22 mouse cellular contexts compared by ENCODE assay signal in genomic region chr1:193012351-193012750, GRCm38 (mm10). TPM values are rescaled to one million over a fixed set of nuclear protein-coding genes. Genes with fewer than 3 reads are reported as not detected.
A peak's percentile ranks its signal among the peaks of the same experiment; 100 is the strongest.
DNase-seq lines count a peak whose midpoint lies in the region; ATAC-seq and TF ChIP-seq lines count a peak whose summit lies in the region.
"Had no signal": no experiment of that assay in that cellular context is flagged by ENCODE, and none has a peak within 500 bp of the region (broad histone marks: within the 10 kb centered on the region; RNA-seq: fewer than 3 reads in every experiment).

No protein-coding gene starts in this region.

- H3K4me3 ChIP-seq in stomach, embryonic 15.5 days (replicated peaks), result no peak overlapping the region
- no peak overlapping the region for H3K4me3 ChIP-seq in stomach, postnatal 0 days (ENCODE audit: low read depth, low read length)
- H3K4me3 ChIP-seq in liver, embryonic 12.5 days, result no peak overlapping the region
- 0 out of 2 replicates have a peak overlapping the region, but pooled peaks have one; percentile 2 for H3K4me3 ChIP-seq in liver, embryonic 16.5 days (ENCODE audit: low read depth, low read length)
- H3K4me3 ChIP-seq in hindbrain, embryonic 14.5 days (replicated peaks; ENCODE audit: low read length), result no peak overlapping the region
- H3K4me3 ChIP-seq in kidney, adult 2 months (ENCODE audit: insufficient read depth, low read depth, low read length), result no peak overlapping the region
- H3K4me3 ChIP-seq: embryonic facial prominence, embryonic 10.5 days; forebrain, embryonic 12.5 days; gastrocnemius, adult 2 months; heart, embryonic 12.5 days; hindbrain, embryonic 10.5 days; hindbrain, embryonic 15.5 days had no signal

- H3K27ac ChIP-seq in stomach, embryonic 15.5 days, result no peak overlapping the region
- H3K27ac ChIP-seq in stomach, postnatal 0 days (replicated peaks), result no peak overlapping the region
- H3K27ac ChIP-seq in liver, embryonic 12.5 days, result peak overlapping the region; percentile 88
- H3K27ac ChIP-seq in liver, embryonic 16.5 days (ENCODE audit: low read length), result peak overlapping the region; percentile 65
- H3K27ac ChIP-seq in hindbrain, embryonic 14.5 days, result no peak overlapping the region
- H3K27ac ChIP-seq in kidney, adult 2 months (ENCODE audit: insufficient read depth, low read depth, low read length), result no peak overlapping the region
- H3K27ac ChIP-seq: embryonic facial prominence, embryonic 10.5 days; forebrain, embryonic 12.5 days; gastrocnemius, adult 2 months; hindbrain, embryonic 10.5 days; hindbrain, embryonic 15.5 days had no signal

- DNase-seq in stomach, postnatal 0 days (ENCODE audit: low spot score), result no peak
- no peak for DNase-seq in right cerebral cortex, postnatal 14 days
- DNase-seq in yolk sac, embryonic 10.5 days (ENCODE audit: low spot score), result no peak
- no peak for DNase-seq in hindbrain, embryonic 14.5 days (ENCODE audit: low spot score)
- no peak for DNase-seq in kidney, adult 2 months
- DNase-seq: adrenal gland, postnatal 25 days; cerebellum, adult 2 months; cerebellum, postnatal 10 days; gastrocnemius, adult 2 months; gastrocnemius, postnatal 25 days had no signal

- H3K27me3 ChIP-seq in stomach, embryonic 15.5 days (replicated peaks), result no peaks in the 10 kb centered on the region
- no peaks in the 10 kb centered on the region for H3K27me3 ChIP-seq in stomach, postnatal 0 days (ENCODE audit: control insufficient read depth, insufficient read depth, low read length)
- no peaks in the 10 kb centered on the region for H3K27me3 ChIP-seq in liver, embryonic 12.5 days (replicated peaks)
- no peaks in the 10 kb centered on the region for H3K27me3 ChIP-seq in liver, embryonic 16.5 days (ENCODE audit: control insufficient read depth, insufficient read depth, low read depth, low read length)
- no peaks in the 10 kb centered on the region for H3K27me3 ChIP-seq in hindbrain, embryonic 14.5 days (ENCODE audit: control insufficient read depth, insufficient read depth, low read length)
- H3K27me3 ChIP-seq in kidney, adult 2 months (replicated peaks; ENCODE audit: control insufficient read depth, insufficient read depth, low read length), result no peaks in the 10 kb centered on the region
- H3K27me3 ChIP-seq: forebrain, embryonic 12.5 days; heart, embryonic 12.5 days; hindbrain, embryonic 15.5 days; Patski had no signal

- H3K9ac ChIP-seq in stomach, embryonic 15.5 days, result no peak overlapping the region
- no peak overlapping the region for H3K9ac ChIP-seq in stomach, postnatal 0 days (ENCODE audit: low read length)
- H3K9ac ChIP-seq in liver, embryonic 12.5 days, result no peak overlapping the region
- H3K9ac ChIP-seq in liver, embryonic 16.5 days (ENCODE audit: low read depth, low read length), result no peak overlapping the region
- H3K9ac ChIP-seq in hindbrain, embryonic 14.5 days, result no peak overlapping the region
- H3K9ac ChIP-seq: forebrain, embryonic 12.5 days; heart, embryonic 12.5 days; hindbrain, embryonic 15.5 days had no signal

- TF ChIP-seq CTCF in stomach, postnatal 0 days (IDR thresholded peaks at IDR 0.05; ENCODE audit: low read depth), result no peak
- TF ChIP-seq CTCF in kidney, adult 2 months (conservative IDR thresholded peaks at IDR 0.05; ENCODE audit: insufficient read depth, insufficient read length, low read depth, low read length), result no peak

- TF ChIP-seq EP300 in stomach, postnatal 0 days (optimal IDR thresholded peaks at IDR 0.05), result no peak

- no peaks in the 10 kb centered on the region for H3K9me3 ChIP-seq in stomach, embryonic 15.5 days
- H3K9me3 ChIP-seq in stomach, postnatal 0 days (ENCODE audit: control insufficient read depth, low read length), result no peaks in the 10 kb centered on the region
- H3K9me3 ChIP-seq in liver, embryonic 12.5 days (replicated peaks), result no peaks in the 10 kb centered on the region
- H3K9me3 ChIP-seq in liver, embryonic 16.5 days (replicated peaks; ENCODE audit: control insufficient read depth, low read length), result no peaks in the 10 kb centered on the region
- no peaks in the 10 kb centered on the region for H3K9me3 ChIP-seq in hindbrain, embryonic 14.5 days (ENCODE audit: control insufficient read depth, low read length)
- H3K9me3 ChIP-seq: embryonic facial prominence, embryonic 10.5 days; forebrain, embryonic 12.5 days; heart, embryonic 12.5 days; hindbrain, embryonic 10.5 days; hindbrain, embryonic 15.5 days had no signal

- H3K4me1 ChIP-seq in stomach, embryonic 15.5 days, result no peaks in the 10 kb centered on the region
- no peaks in the 10 kb centered on the region for H3K4me1 ChIP-seq in stomach, postnatal 0 days (replicated peaks; ENCODE audit: control insufficient read depth, insufficient read depth)
- peaks cover 72% of the 10 kb centered on the region for H3K4me1 ChIP-seq in liver, embryonic 12.5 days
- H3K4me1 ChIP-seq in liver, embryonic 16.5 days (ENCODE audit: control insufficient read depth, low read depth, low read length), result peaks cover 32% of the 10 kb centered on the region
- H3K4me1 ChIP-seq in hindbrain, embryonic 14.5 days (replicated peaks; ENCODE audit: control insufficient read depth, insufficient read depth, low read length), result no peaks in the 10 kb centered on the region
- H3K4me1 ChIP-seq in kidney, adult 2 months (ENCODE audit: control insufficient read depth, insufficient read depth, low read length), result no peaks in the 10 kb centered on the region
- H3K4me1 ChIP-seq: forebrain, embryonic 12.5 days; hindbrain, embryonic 10.5 days; hindbrain, embryonic 15.5 days had no signal

- ATAC-seq in stomach, embryonic 15.5 days (ENCODE audit: insufficient read depth, low FRiP score, low read depth), result peak; percentile 37; the same call in 1 of the 2 replicates
- no peak for ATAC-seq in stomach, postnatal 0 days (ENCODE audit: low FRiP score, low TSS enrichment)
- peak; percentile 79 for ATAC-seq in liver, embryonic 12.5 days
- peak; percentile 69 for ATAC-seq in liver, embryonic 16.5 days (ENCODE audit: low read depth)
- no peak for ATAC-seq in hindbrain, embryonic 14.5 days (ENCODE audit: low FRiP score)
- ATAC-seq: activated CD4-positive, CD25-positive, alpha-beta regulatory T cell, adult 4 months; forebrain, embryonic 16.5 days; Patski had no signal

- no peak for TF ChIP-seq POLR2A in kidney, adult 2 months (IDR thresholded peaks at IDR 0.05; ENCODE audit: low read depth, low read length)

- H3K4me2 ChIP-seq in stomach, embryonic 15.5 days, result no peak overlapping the region
- H3K4me2 ChIP-seq in stomach, postnatal 0 days (replicated peaks; ENCODE audit: low read depth), result no peak overlapping the region
- H3K4me2 ChIP-seq in liver, embryonic 12.5 days, result peak overlapping the region; percentile 58
- peak overlapping the region; percentile 29; the same call in 1 of the 2 replicates for H3K4me2 ChIP-seq in liver, embryonic 16.5 days (ENCODE audit: low read depth, low read length)
- no peak overlapping the region for H3K4me2 ChIP-seq in hindbrain, embryonic 14.5 days (replicated peaks)
- H3K4me2 ChIP-seq: forebrain, embryonic 12.5 days; heart, embryonic 12.5 days; hindbrain, embryonic 15.5 days had no signal

- WGBS in stomach, embryonic 15.5 days, result 90% methylated on average over 2 of the region's 2 CpGs
- WGBS in stomach, postnatal 0 days, result 98% methylated on average over 2 of the region's 2 CpGs
- WGBS in liver, embryonic 12.5 days (ENCODE audit: insufficient replicate concordance), result 77% methylated on average over 2 of the region's 2 CpGs
- WGBS in liver, embryonic 16.5 days (ENCODE audit: insufficient replicate concordance), result 80% methylated on average over 2 of the region's 2 CpGs
- WGBS in hindbrain, embryonic 14.5 days, result 97% methylated on average over 2 of the region's 2 CpGs
- WGBS in kidney, adult 2 months, result 98% methylated on average over 2 of the region's 2 CpGs

- no peaks in the 10 kb centered on the region for H3K36me3 ChIP-seq in stomach, embryonic 15.5 days
- no peaks in the 10 kb centered on the region for H3K36me3 ChIP-seq in stomach, postnatal 0 days (ENCODE audit: control insufficient read depth, insufficient read depth, low read length)
- H3K36me3 ChIP-seq in liver, embryonic 12.5 days, result no peaks in the 10 kb centered on the region
- no peaks in the 10 kb centered on the region for H3K36me3 ChIP-seq in liver, embryonic 16.5 days (ENCODE audit: control insufficient read depth, insufficient read depth)
- H3K36me3 ChIP-seq in hindbrain, embryonic 14.5 days (replicated peaks; ENCODE audit: control insufficient read depth, insufficient read depth), result no peaks in the 10 kb centered on the region
- H3K36me3 ChIP-seq in kidney, adult 2 months (ENCODE audit: control insufficient read depth, insufficient read depth, low read length), result no peaks in the 10 kb centered on the region
- H3K36me3 ChIP-seq: embryonic facial prominence, embryonic 10.5 days; forebrain, embryonic 12.5 days; heart, embryonic 12.5 days; hindbrain, embryonic 10.5 days; hindbrain, embryonic 15.5 days had no signal

RNA-seq across cellular contexts. Expression of gene Syt14, which starts 23.2 kb away (rescaled TPM):
- polyA plus RNA-seq in stomach, embryonic 15.5 days (2015; fragmentation: Nextera tagmentation; extraction: Ambion mirVana), result 1.7 and 1.9 TPM in 2 replicates
- 0.17 and 0.22 TPM in 2 replicates for polyA plus RNA-seq in stomach, postnatal 0 days (2015; fragmentation: Nextera tagmentation; extraction: Ambion mirVana)
- polyA plus RNA-seq in liver, embryonic 12.5 days (2016; fragmentation: Nextera tagmentation; extraction: Ambion mirVana), result 5.5 and 6.0 TPM in 2 replicates
- 4.8 and 5.4 TPM in 2 replicates for polyA plus RNA-seq in liver, embryonic 16.5 days (2015; fragmentation: Nextera tagmentation; extraction: Ambion mirVana)
- polyA plus RNA-seq in hindbrain, embryonic 14.5 days (2014; fragmentation: Nextera tagmentation; extraction: Ambion mirVana), result 9.1 and 10.5 TPM in 2 replicates
- polyA plus RNA-seq in kidney, adult 2 months (2012; rRNA removed), result 1.2 and 1.7 TPM in 2 replicates
- polyA plus RNA-seq: C2C12 had no signal

Comparison
In these comparisons a context has a peak if more than half of its experiments do, and no peak if none do; other contexts are left out.
1. ATAC-seq: peak in stomach, embryonic 15.5 days (single experiment), liver, embryonic 12.5 days (single experiment) and liver, embryonic 16.5 days (single experiment); none in stomach, postnatal 0 days (single experiment) and hindbrain, embryonic 14.5 days (single experiment).
2. H3K27ac ChIP-seq: peak in liver, embryonic 12.5 days (single experiment) and liver, embryonic 16.5 days (single experiment); none in stomach, embryonic 15.5 days (single experiment), stomach, postnatal 0 days (single experiment), hindbrain, embryonic 14.5 days (single experiment) and kidney, adult 2 months (single experiment).
3. H3K4me2 ChIP-seq: peak in liver, embryonic 12.5 days (single experiment) and liver, embryonic 16.5 days (single experiment); none in stomach, embryonic 15.5 days (single experiment), stomach, postnatal 0 days (single experiment) and hindbrain, embryonic 14.5 days (single experiment).